9 mouse cellular contexts compared by ENCODE assay signal in genomic region chr4:98254856-98255853, GRCm38 (mm10).
DNase-seq lines count a peak whose midpoint lies in the region; ATAC-seq lines count a peak whose summit lies in the region.
"Had no signal": no experiment of that assay in that cellular context is flagged by ENCODE, and none has a peak within 500 bp of the region (broad histone marks: within the 10 kb centered on the region; RNA-seq: fewer than 3 reads in every experiment).

No protein-coding gene starts in this region.

- H3K9me3 ChIP-seq in embryonic facial prominence, embryonic 10.5 days = no peaks in the 10 kb centered on the region
- no peaks in the 10 kb centered on the region for H3K9me3 ChIP-seq in neural tube, embryonic 12.5 days
- H3K9me3 ChIP-seq: hindbrain, embryonic 15.5 days had no signal

- DNase-seq in heart, adult 18-20 months = peak; percentile 27 to 36
- no peak for DNase-seq in heart, postnatal 25 days (ENCODE audit: low spot score)
- DNase-seq in CD4-positive helper T cell, adult 2 months (ENCODE audit: low read depth, low spot score) = peak; percentile 40
- DNase-seq in adrenal gland, adult 8-10 months = peak; percentile 12
- peak; percentile 42 for DNase-seq in embryonic facial prominence, embryonic 10.5 days (ENCODE audit: low spot score)
- DNase-seq in kidney, postnatal 4 days = peak; percentile 49 to 59
- no peak for DNase-seq in frontal cortex, postnatal 25 days (ENCODE audit: low spot score in 2 of 2)

- no peak overlapping the region for H3K27ac ChIP-seq in embryonic facial prominence, embryonic 10.5 days (replicated peaks)
- H3K27ac ChIP-seq in neural tube, embryonic 12.5 days = no peak overlapping the region
- H3K27ac ChIP-seq: hindbrain, embryonic 15.5 days had no signal

- H3K36me3 ChIP-seq in embryonic facial prominence, embryonic 10.5 days (replicated peaks) = no peaks in the 10 kb centered on the region
- H3K36me3 ChIP-seq in neural tube, embryonic 12.5 days = no peaks in the 10 kb centered on the region
- H3K36me3 ChIP-seq: hindbrain, embryonic 15.5 days had no signal

- no peaks in the 10 kb centered on the region for H3K4me1 ChIP-seq in embryonic facial prominence, embryonic 10.5 days
- no peaks in the 10 kb centered on the region for H3K4me1 ChIP-seq in neural tube, embryonic 12.5 days
- H3K4me1 ChIP-seq: hindbrain, embryonic 15.5 days had no signal

- H3K4me3 ChIP-seq in embryonic facial prominence, embryonic 10.5 days = no peak overlapping the region
- no peak overlapping the region for H3K4me3 ChIP-seq in neural tube, embryonic 12.5 days
- H3K4me3 ChIP-seq: hindbrain, embryonic 15.5 days had no signal

- peak; percentile 37; the same call in 1 of the 2 replicates for ATAC-seq in neural tube, embryonic 12.5 days (ENCODE audit: low FRiP score, low read depth)

- intact Hi-C loops in heart, postnatal 25 days (cut with DNase I) = loop anchor here (5.0 kb wide), 3 partner anchors 67 to 508 kb away; no protein-coding TSS in a partner anchor

- 61% methylated on average over 18 of the region's 18 CpGs for WGBS in embryonic facial prominence, embryonic 10.5 days
- 53% methylated on average over 18 of the region's 18 CpGs for WGBS in neural tube, embryonic 12.5 days

- H3K27me3 ChIP-seq in embryonic facial prominence, embryonic 10.5 days (replicated peaks; ENCODE audit: low read depth, poor library complexity, severe bottlenecking) = no peaks in the 10 kb centered on the region
- no peaks in the 10 kb centered on the region for H3K27me3 ChIP-seq in neural tube, embryonic 12.5 days (replicated peaks)
- H3K27me3 ChIP-seq: hindbrain, embryonic 15.5 days had no signal

- H3K9ac ChIP-seq in neural tube, embryonic 12.5 days = peak overlapping the region; percentile 21; the same call in 1 of the 2 replicates
- H3K9ac ChIP-seq: hindbrain, embryonic 15.5 days had no signal

- H3K4me2 ChIP-seq in neural tube, embryonic 12.5 days (replicated peaks) = no peak overlapping the region
- H3K4me2 ChIP-seq: hindbrain, embryonic 15.5 days had no signal

Comparison
In these comparisons a context has a peak if more than half of its experiments do, and no peak if none do; other contexts are left out.
1. DNase-seq: peak in heart, adult 18-20 months (2 of 2), CD4-positive helper T cell, adult 2 months (single experiment), adrenal gland, adult 8-10 months (single experiment), embryonic facial prominence, embryonic 10.5 days (single experiment) and kidney, postnatal 4 days (2 of 2); none in heart, postnatal 25 days (single experiment) and frontal cortex, postnatal 25 days (0 of 2).